Mouse (Mus musculus): ENCODE results near the gene Pramel1.
"Not testable (repeated sequence)": the region's sequence is repeated elsewhere in the genome, so short reads cannot be mapped to it uniquely, and the experiment has no call there.

Pramel1 gene

DNA sequence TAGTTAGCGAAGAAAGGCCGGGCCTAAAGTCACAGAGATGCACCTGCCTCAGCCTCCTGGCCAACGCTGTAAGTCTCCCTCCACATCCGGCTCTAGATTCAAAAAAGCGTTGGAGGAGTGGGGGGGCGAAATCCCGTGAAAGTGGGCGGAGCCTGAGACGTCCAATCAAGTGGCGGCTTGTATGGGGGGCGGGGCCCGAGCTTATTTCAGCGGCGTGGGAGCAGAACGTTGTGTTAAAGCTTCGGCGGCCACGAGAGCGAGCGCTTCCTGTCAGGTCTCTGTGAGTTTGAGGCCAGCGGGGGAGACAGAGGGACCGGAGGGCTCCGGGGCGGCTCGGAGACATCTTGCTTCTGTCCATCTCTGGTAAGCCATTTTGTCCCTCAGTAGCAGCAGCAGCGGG lies at the start of gene Pramel1:
Pramel1 (plus strand) TSS at position 248 of the 400 bp plus-strand sequence.
- no peak for DNase-seq (ENCODE audit: low read depth, low spot score)

DNA sequence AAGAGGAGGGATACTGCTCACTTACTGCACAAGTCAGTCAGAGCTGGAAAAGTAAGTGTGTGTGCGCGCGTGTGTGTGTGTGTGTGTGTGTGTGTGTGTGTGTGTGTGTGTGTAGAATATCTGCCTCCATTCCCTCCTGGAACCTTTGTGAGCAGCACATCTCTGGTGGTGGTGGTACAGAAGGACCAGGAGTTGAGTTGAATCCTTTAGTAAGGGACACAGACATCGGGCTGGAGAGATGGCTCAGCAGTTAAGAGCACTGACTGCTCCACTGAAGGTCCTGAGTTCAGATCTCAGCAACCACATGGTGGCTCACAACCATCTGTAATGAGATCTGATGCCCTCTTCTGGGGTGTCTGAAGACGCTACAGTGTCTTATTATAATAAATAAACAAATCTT lies 48.7 kb upstream of the Pramel1 start:
- DNase-seq (ENCODE audit: low read depth, low spot score), result not testable (repeated sequence)

DNA sequence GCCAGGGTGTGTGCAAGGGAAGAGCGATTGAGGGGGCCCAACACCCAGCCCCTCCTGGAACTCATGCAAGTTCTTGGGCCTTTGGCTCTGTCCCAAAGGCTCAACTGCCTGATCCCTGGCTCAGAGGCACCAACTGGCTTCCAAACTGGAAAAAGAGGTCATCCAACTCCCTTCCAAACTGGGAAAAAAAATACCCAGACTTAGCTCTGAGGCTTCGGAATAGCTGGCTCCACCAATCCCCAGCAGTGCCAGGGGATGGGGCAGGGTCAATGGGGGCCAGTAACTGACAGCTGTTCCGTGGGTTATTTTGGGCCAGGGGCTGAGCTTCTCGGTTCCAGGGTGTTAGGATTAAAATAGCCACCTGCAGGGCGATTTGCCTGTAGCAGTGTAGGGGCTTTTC lies 45.5 kb upstream of the Pramel1 start:
- no peak for DNase-seq (ENCODE audit: low read depth, low spot score)

DNA sequence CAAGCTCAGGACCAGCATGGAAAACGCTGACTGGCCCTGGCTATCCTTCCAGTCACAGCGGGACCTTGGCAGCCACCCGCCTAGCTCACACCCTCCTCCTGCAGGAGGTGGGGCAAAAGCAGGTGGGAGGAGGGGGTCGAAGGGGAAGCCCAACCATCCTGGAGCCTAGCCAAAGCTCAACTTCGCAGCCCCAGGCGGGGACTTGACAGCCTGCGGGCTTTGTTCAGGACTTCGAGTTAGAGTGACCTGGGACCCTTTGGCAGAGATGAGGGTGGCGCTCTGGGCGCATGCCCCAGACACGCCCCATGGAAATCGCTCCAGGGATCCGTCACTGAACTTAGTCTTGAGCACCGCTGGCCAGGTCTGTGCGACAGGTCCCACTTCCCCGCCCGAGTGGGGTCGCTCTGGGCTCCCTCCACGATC lies 44.7 kb upstream of the Pramel1 start, which contains the start of gene Lrrc38:
Lrrc38 (plus strand) TSS at position 274 of the 423 bp plus-strand sequence.
- DNase-seq (ENCODE audit: low read depth, low spot score), result no peak

DNA sequence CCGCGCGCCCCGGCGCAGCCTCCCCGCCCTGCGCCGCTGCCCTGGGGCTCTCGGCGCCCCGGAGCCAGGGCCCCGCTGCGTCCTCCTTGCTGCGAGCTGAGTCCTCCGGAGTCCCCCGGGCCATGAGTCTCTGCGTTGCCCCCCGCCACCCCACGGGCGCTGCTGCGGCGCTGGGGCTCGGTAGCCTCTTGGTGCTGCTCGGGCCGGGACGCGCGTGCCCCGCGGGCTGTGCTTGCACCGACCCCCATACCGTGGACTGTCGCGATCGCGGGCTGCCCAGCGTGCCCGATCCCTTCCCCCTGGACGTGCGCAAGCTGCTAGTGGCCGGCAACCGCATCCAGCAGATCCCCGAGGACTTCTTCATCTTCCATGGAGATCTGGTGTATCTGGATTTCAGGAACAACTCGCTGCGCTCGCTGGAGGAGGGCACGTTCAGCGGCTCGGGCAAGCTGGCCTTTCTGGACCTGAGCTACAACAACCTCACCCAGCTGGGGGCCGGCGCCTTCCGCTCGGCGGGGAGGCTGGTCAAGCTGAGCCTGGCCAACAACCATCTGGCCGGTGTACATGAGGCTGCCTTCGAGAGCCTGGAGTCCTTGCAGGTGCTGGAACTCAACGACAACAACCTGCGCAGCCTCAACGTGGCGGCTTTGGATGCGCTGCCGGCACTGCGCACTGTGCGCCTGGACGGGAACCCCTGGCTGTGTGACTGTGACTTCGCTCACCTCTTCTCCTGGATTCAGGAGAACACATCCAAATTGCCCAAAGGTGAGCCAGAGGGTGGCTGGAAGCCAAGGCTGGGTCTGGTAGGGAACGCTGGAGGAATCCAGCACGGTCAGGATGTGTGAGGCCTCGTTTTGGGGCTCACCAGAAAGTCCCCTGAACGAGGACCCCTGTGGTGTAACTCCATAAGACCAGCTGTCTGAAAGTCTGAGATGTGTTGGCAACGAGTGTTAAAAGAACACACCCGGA lies 43.9 kb upstream of the Pramel1 start:
- no peak for DNase-seq (ENCODE audit: low read depth, low spot score)

GRCm38 (mm10) chr4:143352301-143352700 lies 41.9 kb upstream of the Pramel1 start:
- DNase-seq (ENCODE audit: low read depth, low spot score), result no peak

GRCm38 (mm10) chr4:143361520-143361919 lies 32.7 kb upstream of the Pramel1 start:
- DNase-seq (ENCODE audit: low read depth, low spot score), result no peak

- no peak for DNase-seq (ENCODE audit: low read depth, low spot score)
Measured at GRCm38 (mm10) chr4:143366415-143367041, 27.7 kb upstream of the Pramel1 start.

- no peak for DNase-seq (ENCODE audit: low read depth, low spot score)
Measured at GRCm38 (mm10) chr4:143379480-143379879, 14.7 kb upstream of the Pramel1 start.

DNA sequence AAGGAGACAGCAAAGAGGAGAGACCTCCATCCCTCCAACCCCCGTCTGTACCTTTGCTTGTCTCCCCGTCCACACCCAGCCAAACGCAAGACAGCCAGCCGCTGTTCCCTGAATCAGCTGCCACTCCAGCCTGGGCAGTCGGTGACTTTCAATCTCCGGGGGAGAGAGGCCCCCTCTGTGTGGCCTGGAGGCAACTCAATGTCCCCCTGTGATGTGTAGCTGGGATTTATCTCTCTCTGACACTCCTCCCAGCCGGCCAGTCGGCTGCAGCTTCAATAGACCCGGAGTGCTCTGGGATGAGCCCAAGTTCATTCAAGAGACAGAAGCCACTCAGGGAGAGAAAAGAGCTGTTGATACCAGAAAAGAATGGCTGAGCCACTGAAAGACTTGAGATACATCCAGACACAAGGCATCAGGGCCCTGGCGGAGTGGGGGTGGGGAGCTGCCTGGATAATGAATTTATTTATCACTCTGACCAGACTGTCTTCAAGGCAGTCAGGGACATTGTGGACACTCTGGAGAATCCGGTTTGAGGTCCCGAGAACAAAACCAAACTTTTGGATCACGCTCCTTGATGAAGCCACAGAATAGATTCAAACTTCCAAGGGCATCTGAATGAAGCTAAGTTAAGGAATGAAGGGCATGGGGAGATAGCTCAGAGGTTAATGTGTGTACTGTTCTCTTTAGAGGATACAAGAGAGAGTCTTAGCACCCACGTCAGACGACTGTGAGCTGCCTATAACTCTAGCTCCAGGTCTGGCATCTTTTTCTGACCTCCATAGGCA lies 14.1 kb upstream of the Pramel1 start:
- no peak for DNase-seq (ENCODE audit: low read depth, low spot score)

DNA sequence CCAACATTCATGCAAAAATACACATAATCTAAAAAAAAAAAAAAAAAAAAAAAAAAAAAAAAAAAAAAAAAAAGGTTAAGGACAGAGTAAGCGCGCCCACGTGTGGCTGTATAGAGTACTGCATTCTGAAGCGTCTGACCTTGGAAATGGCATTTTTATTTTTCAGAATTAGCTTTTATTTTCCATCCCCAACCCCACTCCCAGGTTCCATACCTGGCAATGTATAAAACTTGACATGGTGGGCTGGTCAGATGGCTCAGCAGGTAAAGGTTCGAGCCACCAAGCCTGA lies 13.6 kb upstream of the Pramel1 start:
- peak; percentile 20 for DNase-seq (ENCODE audit: low read depth, low spot score)

GRCm38 (mm10) chr4:143382163-143382562 lies 12.1 kb upstream of the Pramel1 start:
- no peak for DNase-seq (ENCODE audit: low read depth, low spot score)

DNA sequence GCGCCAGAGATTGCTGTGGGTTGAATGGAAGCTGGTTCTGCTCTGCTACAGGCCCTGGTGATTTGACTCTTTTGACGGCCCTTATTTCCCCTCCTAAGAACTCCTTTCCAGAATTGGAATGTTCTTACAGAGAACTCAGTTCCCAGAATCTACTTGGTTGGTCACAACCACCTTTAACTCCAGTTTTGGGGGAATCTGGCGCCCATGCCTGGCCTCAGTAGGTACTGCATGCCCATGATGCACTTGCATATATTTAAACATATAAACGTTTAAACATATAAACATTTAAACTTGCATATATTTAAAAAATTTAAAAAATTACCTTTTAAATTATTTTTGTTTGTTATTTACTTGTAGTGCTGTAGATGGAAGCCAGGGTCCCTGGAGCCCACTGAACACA lies 10.6 kb upstream of the Pramel1 start:
- DNase-seq (ENCODE audit: low read depth, low spot score), result no peak

DNA sequence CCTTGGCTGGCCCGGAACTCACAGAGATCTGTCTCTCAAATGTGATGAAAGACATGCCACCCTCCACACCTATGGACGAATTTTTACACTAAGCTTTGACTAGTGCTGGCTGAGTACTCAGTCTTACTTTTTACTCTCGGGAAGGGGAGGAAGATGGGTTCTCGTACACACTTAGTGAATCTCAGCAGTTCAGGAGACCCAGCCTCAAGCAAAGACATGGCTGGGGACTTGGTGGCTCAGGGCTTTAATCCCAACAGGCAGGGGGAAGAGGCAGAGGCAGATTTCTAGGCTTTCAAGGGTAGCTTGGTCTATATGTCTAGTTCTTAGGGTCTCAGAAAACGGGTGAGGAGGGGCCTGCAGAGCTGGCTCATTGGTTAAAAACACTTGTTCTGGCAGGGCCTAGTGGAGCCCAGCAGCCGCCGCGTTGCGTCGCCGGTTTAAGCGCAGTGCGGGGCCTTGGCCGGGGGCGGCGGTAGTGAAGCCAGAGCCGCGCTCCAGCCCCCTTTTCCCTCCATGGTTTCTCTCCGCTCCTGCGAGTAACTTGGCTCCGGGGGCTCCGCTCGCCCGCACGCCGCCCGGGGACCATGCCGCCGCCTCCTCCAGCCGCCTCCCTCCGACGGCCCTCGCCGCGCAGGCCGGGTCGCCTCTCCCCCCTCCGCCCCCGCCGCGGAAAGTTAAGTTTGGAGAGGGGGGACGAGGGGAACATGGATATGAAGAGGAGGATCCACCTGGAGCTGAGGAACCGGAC lies 5.1 kb upstream of the Pramel1 start:
- no peak for DNase-seq (ENCODE audit: low read depth, low spot score)

DNA sequence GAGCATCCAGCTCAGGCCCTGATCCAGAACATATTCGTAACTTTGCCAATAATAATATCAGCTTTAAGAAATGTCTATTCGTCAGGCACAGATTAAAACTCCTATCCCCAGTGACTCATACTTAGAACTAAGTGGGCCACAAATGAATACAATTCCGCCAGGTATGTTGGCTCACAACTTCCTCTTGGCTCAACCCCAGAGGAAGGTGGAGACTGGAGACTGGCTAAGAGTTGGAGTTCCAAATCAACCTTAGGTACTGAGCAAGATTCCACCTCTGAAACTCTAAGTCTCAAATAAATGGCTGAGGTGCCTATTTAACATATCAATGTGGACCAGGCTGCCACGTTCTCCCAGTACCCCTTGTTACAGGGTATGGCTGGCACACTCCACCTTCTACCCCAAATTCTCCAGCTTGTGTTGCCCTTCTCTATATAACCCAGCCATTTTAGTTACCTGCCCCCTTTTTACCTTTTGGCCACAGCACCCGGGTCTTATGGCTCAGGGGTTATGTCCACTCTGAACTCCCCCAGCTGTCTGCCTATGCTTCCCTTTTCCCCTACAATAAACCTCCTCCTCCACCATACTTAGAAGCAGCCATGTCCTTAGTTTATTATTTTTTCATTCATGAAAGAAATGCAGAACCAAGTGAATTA lies 17.5 kb downstream of the Pramel1 start:
- peak; percentile 12 for DNase-seq (ENCODE audit: low read depth, low spot score)

GRCm38 (mm10) chr4:143412219-143413092 lies 18.2 kb downstream of the Pramel1 start, which contains the start of gene Pramef8:
Gene Pramef8, plus strand, starts transcription at chr4:143412426.
- DNase-seq (ENCODE audit: low read depth, low spot score), result peak; percentile 95

DNA sequence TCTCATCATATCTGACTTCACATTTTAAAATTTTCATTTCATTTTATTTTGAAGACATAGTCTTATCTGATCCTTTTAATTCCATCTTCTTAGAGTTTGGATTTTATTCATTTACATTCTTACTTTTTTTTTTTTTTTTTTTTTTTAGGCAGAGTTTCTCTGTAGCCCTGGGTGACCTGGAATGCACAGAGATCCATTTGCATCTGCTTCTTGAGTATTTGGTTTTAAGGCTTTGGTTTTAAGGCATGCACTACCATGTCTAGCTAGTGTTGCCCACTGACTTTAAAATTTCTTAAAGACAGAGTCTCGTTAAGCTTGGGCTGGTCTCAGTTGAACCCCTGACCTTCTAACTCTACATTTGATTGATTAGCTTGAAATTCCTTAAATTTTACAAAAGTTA lies 19.4 kb downstream of the Pramel1 start:
- DNase-seq (ENCODE audit: low read depth, low spot score), result no peak

- DNase-seq (ENCODE audit: low read depth, low spot score), result no peak
Measured at GRCm38 (mm10) chr4:143414121-143414520, 19.9 kb downstream of the Pramel1 start.

DNA sequence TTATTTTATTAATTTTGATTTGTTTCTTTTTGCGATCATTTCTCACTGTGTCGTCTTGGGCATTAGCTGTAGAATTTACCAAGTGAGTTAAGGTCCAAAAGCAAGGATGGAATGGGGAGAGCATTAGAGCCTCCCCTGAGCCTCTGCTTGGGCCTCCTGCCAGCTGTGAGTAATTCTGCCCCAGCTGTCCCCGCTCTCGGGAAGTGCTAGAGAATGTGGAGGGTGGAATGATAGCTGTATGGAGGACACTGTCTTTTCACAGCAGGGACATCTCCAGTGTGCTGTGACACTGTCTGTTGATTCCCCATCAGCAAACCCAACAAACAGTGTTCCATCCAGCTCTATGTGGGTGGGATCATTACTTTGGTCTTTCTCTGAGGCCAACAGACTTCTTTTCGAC lies 32.5 kb downstream of the Pramel1 start:
- not testable (repeated sequence) for DNase-seq (ENCODE audit: low read depth, low spot score)

Measured in CD4-positive helper T cell, adult 2 months (primary cell).